Mouse (Mus musculus) gastrocnemius, postnatal 36 days (tissue): ENCODE measurements around the gene Slc1a2. TPM values are rescaled to one million over a fixed set of nuclear protein-coding genes. Genes with fewer than 3 reads are reported as not detected.

Experiments
- DNase-seq, 2 experiments: peaks; one replicate each; pipeline ENCODE4 v3.0.0; 2022
- intact Hi-C: fragments of 180-260 bp; cut with DNase I; formaldehyde crosslinking; loops from one replicate; pipeline ENCODE4 v1.15.1; 2025
- long read RNA-seq, 2 experiments: library from polyadenylated mRNA; stranded (forward); transcript quantifications; one replicate each; pipeline ENCODE4 v2.0.0; 2021
- total RNA-seq, 2 experiments: library from RNA; stranded (reverse); gene quantifications; 2 replicates each; pipeline ENCODE4 v1.2.3; 2021

The Slc1a2 gene
- under 1 TPM; 0.20 to 0.69 TPM for total RNA-seq
- long read RNA-seq, experiment 1, result 0 reads
- long read RNA-seq, experiment 2, result 0 reads

DNA sequence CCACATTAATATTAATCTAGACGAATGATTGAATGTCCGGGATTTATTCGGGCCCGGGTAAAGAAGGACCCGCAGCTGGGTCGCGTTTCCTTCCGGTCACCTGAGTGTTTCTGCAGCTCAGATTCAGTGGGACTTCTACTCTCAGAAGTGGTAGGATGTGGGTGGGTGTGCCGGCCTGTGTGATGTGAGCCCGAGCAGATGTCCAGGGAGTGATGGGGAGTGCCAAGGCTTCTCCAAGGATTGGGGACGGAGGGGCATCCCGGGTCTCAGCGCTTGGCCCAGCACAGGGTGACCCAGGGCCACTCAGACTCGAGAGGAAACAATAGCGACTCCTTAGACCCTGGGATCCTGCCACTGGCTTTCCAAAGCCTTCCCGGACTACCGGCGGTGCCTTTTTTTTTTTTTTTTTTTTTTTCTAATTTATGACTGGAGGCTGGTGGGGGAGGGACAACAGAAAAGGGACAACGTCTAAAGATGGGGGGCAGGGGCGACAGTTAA, at the start of gene Slc1a2:
TSS of gene Slc1a2 (plus strand) at position 497 of the 498 bp plus-strand sequence.
- intact Hi-C loops, result no loop called here
- no peak for DNase-seq

DNA sequence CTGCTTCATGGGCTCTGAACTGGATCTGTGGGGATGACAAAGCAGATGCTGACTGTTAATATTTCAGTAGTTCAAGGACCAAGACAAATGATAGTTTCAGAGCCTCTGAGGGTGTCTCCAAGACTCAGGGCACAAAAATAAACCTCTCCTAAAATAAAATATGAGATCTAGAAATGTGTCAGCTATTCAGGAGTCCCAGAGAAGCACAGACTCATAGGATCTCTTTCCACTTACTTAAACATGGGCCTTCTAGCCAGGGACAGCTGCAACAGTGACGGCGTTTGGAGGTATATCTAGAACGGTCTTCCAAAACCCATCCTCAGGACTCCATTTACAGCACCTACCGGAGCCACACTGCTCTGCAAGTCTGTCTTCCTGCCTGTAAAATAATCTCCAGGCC, 48.0 kb upstream of the Slc1a2 start:
- DNase-seq, result no peak
- intact Hi-C loops, result no loop called here

GRCm38 (mm10) chr2:102616637-102617036, 41.8 kb upstream of the Slc1a2 start:
- intact Hi-C loops, result no loop called here
- no peak for DNase-seq

DNA sequence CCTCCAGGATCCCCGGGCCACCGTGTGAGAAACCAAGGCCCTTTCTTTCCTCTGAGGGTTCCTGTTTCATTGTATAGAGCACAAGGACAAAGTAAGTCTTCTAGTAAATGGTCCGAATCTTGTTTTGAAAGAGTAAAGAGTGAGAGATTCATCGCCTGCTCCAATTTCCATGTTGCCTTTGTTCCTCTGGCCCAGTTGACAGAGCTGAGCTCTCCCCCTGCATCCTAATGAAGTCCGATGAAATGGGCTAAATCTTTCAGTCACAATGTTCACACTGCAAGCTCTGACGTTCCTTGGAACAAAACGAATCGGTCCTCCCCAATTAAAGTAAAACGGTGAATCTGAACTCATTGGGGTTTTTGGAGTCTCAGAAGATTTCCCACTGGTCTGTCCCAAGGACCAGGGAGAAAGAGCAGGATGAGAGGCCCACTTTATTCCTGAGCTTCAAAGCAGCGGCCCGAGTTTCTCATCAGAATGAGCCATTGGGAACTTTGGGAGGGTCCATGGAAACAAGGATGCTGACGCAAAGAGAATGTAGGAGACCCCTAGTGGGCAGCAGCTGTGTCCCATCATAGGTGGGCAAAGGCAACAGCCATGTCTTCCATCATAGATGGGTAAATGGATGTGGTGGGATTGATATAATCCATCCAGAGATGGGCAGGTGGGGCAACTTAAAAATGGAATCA, 37.6 kb upstream of the Slc1a2 start:
- DNase-seq, result no peak
- intact Hi-C loops, result no loop called here

DNA sequence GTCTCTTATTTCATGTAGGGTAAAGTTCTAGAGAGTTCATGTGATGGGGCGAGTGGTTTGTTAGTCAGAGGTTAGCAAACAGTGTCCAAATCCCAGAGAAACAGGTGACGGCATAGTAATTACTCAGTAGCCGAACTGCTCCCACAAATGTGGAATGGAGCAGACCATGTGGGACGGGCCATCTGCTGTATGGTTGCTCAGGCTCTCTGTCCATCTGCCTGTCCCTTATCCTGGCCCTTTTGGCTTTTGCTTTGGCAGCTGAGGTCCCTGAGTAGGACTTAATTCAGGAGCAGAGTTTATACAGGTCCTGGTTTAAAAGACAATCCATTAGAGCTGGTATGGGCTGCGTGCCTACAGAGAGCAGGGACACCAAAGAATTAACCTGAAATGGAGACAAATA, 36.3 kb upstream of the Slc1a2 start:
- no peak for DNase-seq
- intact Hi-C loops, result no loop called here

DNA sequence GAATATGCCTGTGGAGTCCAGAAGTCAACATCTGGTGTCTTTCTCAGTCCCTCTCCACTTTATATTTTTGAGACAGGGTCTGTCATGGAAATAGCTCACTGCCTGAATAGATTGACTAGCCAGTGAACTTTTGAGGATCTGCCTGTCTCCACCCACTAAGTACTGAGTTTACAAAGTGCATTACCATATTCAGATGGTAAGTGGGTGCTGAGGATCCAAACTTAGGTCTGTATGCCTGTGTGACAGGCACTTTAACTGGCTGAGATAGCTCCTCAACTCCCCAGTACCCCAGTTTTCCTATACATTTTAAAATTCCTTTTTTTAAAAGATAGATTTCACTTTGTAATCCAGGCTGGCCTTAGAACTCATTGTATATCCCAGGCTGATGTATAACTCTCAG, 35.5 kb upstream of the Slc1a2 start:
- no peak for DNase-seq
- intact Hi-C loops, result no loop called here

DNA sequence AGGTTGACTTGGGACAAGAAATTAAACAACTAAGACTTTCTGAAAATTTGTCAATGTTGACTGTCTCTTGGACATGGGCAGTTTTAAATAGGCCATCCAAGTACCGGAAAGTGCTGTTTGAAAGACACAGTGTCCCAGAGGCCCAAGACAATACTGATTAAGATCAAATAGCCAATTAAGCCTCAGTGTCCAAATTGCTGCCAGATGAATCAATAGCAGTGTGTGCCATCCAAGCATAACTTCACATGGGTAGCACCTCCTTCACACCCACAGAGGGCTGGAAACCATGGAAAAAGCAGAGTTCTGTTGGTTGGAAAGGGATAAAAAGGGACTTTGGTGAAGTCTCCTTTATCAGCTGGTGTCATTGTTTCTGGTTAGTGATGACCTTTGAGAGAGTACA, 33.9 kb upstream of the Slc1a2 start:
- intact Hi-C loops, result no loop called here

DNA sequence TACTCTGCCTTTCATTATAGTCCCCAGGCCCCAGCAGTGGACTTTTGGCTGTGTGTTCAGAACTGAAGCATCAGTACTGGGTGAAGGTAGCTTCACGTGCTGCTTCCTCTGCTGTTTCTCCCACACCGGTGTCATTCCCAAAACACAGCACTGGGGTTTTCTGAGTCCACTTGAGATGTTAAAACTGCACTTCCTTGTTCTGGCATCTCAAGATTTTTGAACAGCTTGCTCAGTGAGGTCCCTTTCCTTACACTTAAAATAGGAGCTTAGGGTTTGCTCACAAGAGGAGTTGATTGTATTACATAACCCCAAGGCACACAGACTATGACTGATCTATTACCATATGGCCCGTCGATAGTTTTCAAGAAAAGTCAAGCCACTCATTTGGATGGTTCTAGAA, 26.1 kb upstream of the Slc1a2 start:
- no peak for DNase-seq
- intact Hi-C loops, result no loop called here

More for the DNA sequence above, 33.9 kb upstream of the Slc1a2 start:
- DNase-seq, result no peak

GRCm38 (mm10) chr2:102634010-102634409, 24.4 kb upstream of the Slc1a2 start:
- intact Hi-C loops, result no loop called here
- DNase-seq, result no peak

DNA sequence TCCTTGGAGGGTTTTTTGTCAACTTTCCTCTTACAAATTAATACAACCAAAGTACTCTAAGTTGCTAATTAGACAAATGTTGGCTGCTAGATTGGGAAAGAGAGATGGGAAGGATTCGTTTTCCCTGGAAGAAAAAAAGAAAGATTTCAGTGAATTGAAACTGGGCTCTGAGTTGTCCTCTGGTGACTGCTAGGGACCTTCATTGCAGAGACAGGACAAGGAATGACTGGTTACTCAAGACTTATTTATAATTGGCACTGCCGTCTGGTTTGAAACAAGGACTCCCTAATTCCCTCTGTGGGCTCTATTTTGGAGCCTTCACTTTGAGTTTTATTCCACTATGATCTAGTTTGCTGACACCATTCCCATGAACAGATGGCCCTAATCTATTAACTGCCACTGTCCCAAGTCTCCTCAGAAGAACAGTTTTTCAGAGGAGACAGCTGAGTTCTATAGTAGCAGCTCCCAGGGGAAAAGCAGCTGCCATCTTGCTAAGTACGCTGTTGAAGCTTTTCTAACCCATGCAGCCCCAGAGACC, 22.9 kb upstream of the Slc1a2 start:
- intact Hi-C loops, result no loop called here
- DNase-seq, result no peak

DNA sequence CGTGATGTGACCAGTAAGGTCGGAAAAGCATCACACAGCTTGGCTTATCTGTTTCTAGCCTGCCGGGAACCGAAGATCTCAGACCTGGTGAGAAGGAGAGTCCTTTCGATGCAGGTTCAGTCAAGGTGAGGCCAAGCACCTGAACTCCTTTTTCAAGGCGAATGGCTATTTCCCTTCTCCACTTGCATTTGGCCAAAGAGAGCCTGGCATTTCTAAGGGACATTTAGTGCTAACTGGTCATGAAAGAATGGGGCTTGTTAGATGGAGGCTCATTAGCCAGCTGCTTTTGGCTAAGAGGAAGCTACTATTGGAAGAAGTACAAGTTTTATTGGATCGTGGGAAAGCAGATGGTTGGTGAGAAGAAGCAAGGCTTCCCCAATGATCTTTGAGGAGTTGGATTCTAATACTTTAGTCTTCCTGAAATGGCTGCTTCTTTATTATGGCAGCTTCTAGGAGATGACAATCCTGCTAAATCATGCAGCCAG, 22.3 kb upstream of the Slc1a2 start:
- intact Hi-C loops, result no loop called here
- DNase-seq, result no peak

DNA sequence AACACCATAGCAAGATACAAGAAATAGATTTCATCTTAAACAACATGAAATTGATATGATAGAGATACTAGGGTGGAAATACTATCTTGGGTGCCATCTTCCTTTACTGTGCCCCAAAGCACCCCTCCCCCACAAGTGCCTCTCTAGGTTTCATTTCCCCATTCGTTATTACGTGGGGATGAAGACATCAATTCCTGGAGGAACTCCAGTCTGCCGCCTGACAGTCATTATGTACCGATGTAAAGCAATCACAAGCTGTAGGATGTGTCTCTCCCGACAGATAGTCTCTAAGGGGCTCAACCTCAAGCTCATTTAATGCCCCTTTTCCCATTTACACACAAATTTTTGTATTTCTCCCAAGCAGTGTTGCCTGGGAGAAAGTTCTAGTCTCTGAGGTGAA, 20.3 kb upstream of the Slc1a2 start:
- DNase-seq, result no peak
- intact Hi-C loops, result no loop called here

GRCm38 (mm10) chr2:102638690-102639089, 19.8 kb upstream of the Slc1a2 start:
- intact Hi-C loops, result no loop called here
- no peak for DNase-seq

DNA sequence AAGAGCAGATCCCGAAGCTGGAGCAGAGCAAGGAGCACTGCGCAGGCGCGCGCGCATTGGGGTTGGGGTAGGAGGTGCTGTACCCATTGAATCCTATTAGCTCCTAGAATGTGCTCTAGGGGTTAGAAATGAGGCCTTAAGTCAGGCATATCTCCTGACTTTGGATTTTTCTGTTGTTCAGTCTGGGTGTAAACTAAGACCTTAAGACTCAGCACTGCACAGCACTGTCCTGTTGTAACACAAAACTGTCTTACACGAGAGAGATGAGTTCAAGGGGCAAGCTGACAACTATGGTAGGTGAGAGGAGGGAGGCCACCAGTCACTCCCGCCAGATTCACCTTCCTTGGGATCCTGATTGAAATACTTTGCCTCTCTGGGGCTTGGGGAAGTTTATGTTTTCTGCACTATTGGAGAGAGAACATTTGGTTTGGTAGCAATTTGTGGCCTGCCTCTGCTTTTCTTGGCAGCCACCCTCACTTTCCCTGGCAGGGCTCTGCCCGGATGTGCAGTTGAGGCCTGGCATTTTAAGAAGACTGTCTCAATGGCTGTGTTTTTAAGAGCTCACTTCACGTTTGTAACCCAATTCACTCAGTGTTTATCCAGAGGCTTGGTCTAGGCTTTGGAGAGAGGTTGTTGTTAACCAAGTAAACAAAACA, 9.5 kb upstream of the Slc1a2 start:
- intact Hi-C loops, result no loop called here

GRCm38 (mm10) chr2:102650322-102650721, 8.1 kb upstream of the Slc1a2 start:
- intact Hi-C loops, result no loop called here
- no peak for DNase-seq

More for the DNA sequence above, 9.5 kb upstream of the Slc1a2 start:
- no peak for DNase-seq

DNA sequence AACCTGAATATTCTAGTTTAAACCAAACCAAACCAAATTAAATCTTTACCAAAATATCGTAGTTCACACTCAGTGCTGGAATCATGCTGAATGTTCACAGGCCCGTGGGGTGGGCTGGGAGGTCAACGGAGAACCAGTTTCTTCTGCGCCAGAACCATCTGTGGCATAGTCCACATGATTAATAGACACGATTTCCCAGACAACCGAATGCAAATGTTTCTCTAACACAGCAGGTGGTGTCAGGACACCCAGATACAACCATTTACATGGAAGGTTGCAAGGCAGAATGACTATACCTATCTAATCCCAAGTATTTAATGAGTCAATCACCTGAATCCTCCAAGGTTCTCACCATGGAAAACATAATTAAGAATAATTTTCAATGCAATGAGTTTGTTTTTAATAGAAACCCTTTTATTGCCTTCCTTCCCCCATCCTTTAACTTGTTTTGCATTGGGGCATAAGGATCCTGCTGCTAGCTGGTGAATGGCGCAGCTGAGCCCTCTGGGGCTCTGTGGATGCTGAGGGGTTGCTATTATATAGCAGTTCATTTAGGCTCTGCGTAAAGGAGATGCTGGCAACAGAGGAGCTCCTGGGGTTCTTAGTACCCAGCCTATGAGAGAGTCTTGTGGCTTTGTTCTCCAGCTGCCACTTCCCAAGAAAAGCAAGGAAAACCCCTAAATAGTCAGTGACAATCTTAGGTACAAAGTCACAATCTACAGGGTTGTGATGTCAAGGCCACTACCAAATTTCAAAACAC, 2.3 kb upstream of the Slc1a2 start:
- DNase-seq, result no peak
- intact Hi-C loops, result no loop called here

GRCm38 (mm10) chr2:102657726-102658125, 733 bp upstream of the Slc1a2 start:
- no peak for DNase-seq
- intact Hi-C loops, result no loop called here

DNA sequence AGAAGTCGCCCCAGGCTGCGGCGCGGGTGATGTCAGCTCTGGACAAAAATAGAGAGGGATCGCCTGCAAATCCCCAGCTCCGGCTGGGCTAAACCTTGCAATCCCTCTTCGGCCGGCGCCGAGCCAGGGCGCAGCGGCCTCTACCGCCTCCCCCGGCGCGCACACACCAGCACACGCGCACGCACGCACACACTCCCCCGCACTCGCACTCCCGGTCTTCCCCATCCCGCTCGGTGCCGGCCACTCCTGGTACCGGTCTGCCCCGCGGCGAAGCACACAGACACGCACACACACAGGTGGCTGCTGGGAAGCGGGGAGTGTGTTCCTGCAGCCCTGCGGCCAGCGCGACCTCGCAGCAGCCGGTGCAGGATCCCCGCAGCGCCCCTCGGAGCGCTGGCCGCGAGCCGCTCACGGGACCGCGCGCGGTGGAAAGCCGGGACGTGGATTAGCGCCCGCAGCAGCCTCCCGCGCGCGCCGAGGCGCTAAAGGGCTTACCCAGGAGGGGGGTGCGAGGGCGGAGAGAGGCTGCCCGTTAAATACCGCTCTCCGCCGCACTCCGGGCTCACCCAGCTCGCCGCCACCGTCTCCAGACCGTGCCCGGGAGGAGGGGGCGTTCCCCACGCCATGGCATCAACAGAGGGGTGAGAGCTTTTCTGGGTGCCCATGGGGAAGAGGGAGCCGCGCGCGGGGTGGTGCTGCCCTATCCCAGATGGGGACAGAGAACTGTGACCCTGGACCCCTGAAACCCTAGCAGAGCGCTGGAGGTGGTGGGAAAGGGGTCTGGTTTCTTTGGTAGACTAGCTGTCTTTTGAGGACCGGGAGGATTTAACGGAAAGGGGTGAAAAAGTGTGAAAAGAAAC, 432 bp downstream of the Slc1a2 start:
- intact Hi-C loops, result no loop called here
- peak in 1 of 2 experiments; percentile 7 for DNase-seq

- DNase-seq, result no peak
- intact Hi-C loops, result no loop called here
Observed at GRCm38 (mm10) chr2:102659521-102659830, 1.0 kb downstream of the Slc1a2 start.

DNA sequence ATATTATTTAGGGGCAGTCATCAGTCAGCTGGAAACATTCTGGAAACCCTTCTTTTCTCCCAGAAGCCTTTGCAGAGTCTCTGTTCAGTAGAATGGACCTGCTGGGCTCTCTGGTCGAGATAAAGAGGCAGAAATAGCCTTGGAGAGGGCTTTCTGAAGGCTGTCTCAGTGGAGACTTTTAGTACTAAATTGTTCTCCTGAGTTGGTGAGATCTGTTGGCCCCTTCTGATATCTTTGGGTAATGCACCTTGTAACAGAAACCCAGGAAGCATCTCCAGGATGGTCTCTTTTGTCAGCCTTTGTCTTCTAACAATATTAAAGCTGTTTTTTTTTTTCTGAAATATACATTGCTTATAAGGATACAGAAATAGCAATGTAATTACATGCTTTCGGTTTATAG, 2.6 kb downstream of the Slc1a2 start:
- DNase-seq, result no peak
- intact Hi-C loops, result no loop called here
